In the genomic region with DNA sequence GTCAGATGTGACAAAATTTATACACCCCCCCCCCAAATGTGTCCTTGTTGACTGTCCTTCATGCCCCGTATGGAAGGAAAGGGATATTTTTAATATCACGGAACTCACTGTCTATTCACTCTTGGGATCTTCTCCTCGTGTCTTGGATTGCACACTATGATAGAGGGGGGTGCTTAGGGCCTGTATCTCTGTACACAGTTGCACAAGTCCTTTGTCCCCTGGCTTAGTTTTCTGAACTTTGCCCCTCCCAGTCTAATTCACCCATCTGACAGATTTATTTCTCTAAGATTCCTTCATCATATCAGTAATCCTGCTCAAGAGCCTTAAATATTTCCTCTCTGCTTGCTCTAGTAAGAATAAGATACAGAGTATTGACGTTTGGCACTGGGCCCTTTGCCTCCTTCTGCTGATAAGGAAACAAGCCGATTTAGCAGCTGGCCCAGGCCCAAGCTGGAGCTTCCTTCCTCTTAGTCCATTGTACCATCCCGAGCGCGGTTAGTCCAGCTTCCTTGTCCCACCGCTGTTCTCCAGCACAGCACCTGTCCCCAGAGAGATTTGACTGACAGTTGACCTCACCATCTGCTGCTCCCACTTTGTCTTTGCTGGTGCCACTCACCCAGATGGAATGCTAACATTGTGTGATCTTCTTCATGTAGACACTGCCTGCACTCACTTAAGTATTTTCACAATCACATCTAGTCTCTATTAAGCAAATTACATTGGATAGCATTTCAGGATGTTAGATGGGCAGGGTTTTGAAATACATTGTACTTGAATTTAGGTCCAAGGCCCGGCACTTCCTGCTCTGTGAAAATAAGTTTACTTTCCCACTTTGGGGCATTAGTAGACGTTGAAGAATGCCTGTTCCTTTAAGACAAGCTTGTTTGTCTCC, we compare ENCODE assay signal across 8 mouse cellular contexts.
DNase-seq lines count a peak whose midpoint lies in the region; ATAC-seq and TF ChIP-seq lines count a peak whose summit lies in the region.

No protein-coding gene starts in this region.

- no peaks in the 10 kb centered on the region for H3K9me3 ChIP-seq in limb, embryonic 14.5 days (ENCODE audit: control insufficient read depth, low read length)
- H3K9me3 ChIP-seq in limb, embryonic 10.5 days (replicated peaks): no peaks in the 10 kb centered on the region
- no peaks in the 10 kb centered on the region for H3K9me3 ChIP-seq in heart, embryonic 11.5 days (replicated peaks; ENCODE audit: control insufficient read depth, low read length)

- DNase-seq in limb, embryonic 14.5 days (ENCODE audit: low spot score): peak; percentile 67
- DNase-seq in limb, embryonic 10.5 days (ENCODE audit: low spot score): no peak
- peak; percentile 59 for DNase-seq in brain, adult 2 months (ENCODE audit: low read depth, low spot score)
- peak; percentile 74 to 78 for DNase-seq in kidney, adult 8-10 months
- peak; percentile 83 for DNase-seq in lung, postnatal 25 days (ENCODE audit: low spot score)
- DNase-seq in spleen, postnatal 4 days (ENCODE audit: low spot score in 2 of 2): peak; percentile 25 to 64

- no peaks in the 10 kb centered on the region for H3K36me3 ChIP-seq in limb, embryonic 14.5 days (ENCODE audit: control insufficient read depth, insufficient read depth, low read length)
- no peaks in the 10 kb centered on the region for H3K36me3 ChIP-seq in limb, embryonic 10.5 days
- no peaks in the 10 kb centered on the region for H3K36me3 ChIP-seq in heart, embryonic 11.5 days (ENCODE audit: control insufficient read depth, insufficient read depth, low read length)

- WGBS in limb, embryonic 14.5 days: 79% methylated on average over 11 of the region's 11 CpGs
- 86% methylated on average over 11 of the region's 11 CpGs for WGBS in limb, embryonic 10.5 days
- WGBS in heart, embryonic 11.5 days (ENCODE audit: insufficient replicate concordance): 48% methylated on average over 11 of the region's 11 CpGs

- H3K9ac ChIP-seq in limb, embryonic 14.5 days (ENCODE audit: low read depth, low read length, severe bottlenecking): no peak overlapping the region
- no peak overlapping the region for H3K9ac ChIP-seq in heart, embryonic 11.5 days (ENCODE audit: low read depth, low read length)

- TF ChIP-seq POLR2A in limb, embryonic 14.5 days (IDR thresholded peaks at IDR 0.05; ENCODE audit: borderline replicate concordance, extremely low read depth, insufficient read depth, insufficient read length): no peak

- no peak overlapping the region for H3K27ac ChIP-seq in limb, embryonic 14.5 days (replicated peaks; ENCODE audit: low read depth, low read length)
- no peak overlapping the region for H3K27ac ChIP-seq in limb, embryonic 10.5 days
- peak overlapping the region; percentile 1; the same call in 1 of the 2 replicates for H3K27ac ChIP-seq in heart, embryonic 11.5 days (ENCODE audit: low read depth, low read length)

- no peaks in the 10 kb centered on the region for H3K27me3 ChIP-seq in limb, embryonic 14.5 days (ENCODE audit: control insufficient read depth, insufficient read depth, low read length)
- no peaks in the 10 kb centered on the region for H3K27me3 ChIP-seq in limb, embryonic 10.5 days (ENCODE audit: low read depth, poor library complexity, severe bottlenecking)
- no peaks in the 10 kb centered on the region for H3K27me3 ChIP-seq in heart, embryonic 11.5 days (ENCODE audit: control insufficient read depth, insufficient read depth, low read length)

- ATAC-seq in limb, embryonic 14.5 days (ENCODE audit: low FRiP score, low read depth): no peak
- 0 out of 2 replicates have a peak, but pooled peaks have one; percentile 42 for ATAC-seq in heart, embryonic 11.5 days (replicated peaks; ENCODE audit: insufficient number of reproducible peaks, low FRiP score, low TSS enrichment)
- no peak for ATAC-seq in erythroblast, adult 5-6 weeks (replicated peaks; ENCODE audit: low FRiP score, poor library complexity, severe bottlenecking)

- no peaks in the 10 kb centered on the region for H3K4me1 ChIP-seq in limb, embryonic 14.5 days (ENCODE audit: control insufficient read depth, insufficient read depth, low read length)
- no peaks in the 10 kb centered on the region for H3K4me1 ChIP-seq in limb, embryonic 10.5 days
- H3K4me1 ChIP-seq in heart, embryonic 11.5 days (ENCODE audit: control insufficient read depth, insufficient read depth, low read length): no peaks in the 10 kb centered on the region; the same call in 1 of the 2 replicates

- H3K4me2 ChIP-seq in limb, embryonic 14.5 days (replicated peaks; ENCODE audit: low read depth, low read length, severe bottlenecking): no peak overlapping the region
- no peak overlapping the region for H3K4me2 ChIP-seq in heart, embryonic 11.5 days

- no peak overlapping the region for H3K4me3 ChIP-seq in limb, embryonic 14.5 days (replicated peaks; ENCODE audit: low read length)
- H3K4me3 ChIP-seq in limb, embryonic 10.5 days: no peak overlapping the region
- H3K4me3 ChIP-seq in heart, embryonic 11.5 days (ENCODE audit: low read depth, low read length): no peak overlapping the region
